Mouse (Mus musculus): ENCODE measurements at regions not wholly inside any gene's neighbourhood (a gene's known extent, or its start where the extent isn't known, plus 50 kb on each side); places are given as distances from the start of the nearest gene placed in this dataset.

DNA sequence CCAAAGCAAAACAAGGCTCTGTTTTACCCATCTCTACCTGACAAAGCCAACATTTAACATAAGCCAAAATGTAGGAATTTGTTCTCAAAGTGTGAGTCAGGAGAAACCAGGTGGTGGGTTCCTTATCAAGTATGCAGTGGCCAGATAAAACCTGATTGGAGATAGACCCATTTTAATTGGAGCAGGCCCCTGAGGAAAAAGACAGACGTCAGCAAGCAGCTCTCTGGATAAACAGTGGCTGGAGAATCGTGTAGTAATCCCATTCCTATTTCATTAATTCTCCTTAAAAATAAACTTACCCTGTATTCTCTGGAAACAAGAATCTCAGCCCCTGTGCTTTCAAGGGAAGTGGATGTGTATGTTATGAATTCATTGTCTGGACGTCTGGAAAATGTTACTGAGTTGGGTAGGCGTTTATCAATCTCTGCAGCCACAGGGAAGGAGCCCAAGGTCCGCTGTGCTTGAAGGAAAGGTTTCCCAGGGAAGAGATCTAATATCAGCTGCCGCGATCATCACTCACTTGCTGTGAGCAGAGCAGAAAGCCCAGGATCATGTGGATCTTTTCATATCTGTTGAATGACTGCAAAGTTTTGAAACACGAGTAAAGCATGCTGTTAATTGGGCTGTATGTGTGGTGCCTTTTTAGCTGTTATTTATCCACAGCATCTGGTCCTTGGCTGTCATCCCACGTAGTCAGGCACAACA lies 157.8 kb upstream of the Pde3a start:
- TF ChIP-seq CTCF (IDR thresholded peaks at IDR 0.05; ENCODE audit: extremely low read depth, insufficient read depth, insufficient read length, insufficient replicate concordance) (no peak), POLR2A (IDR thresholded peaks at IDR 0.05; ENCODE audit: low read depth, low read length) (no peak)

Data from spleen, adult 2 months (tissue).